Mouse (Mus musculus) megakaryocyte, embryonic 14.5 days (primary cell): ENCODE results near the gene Abt1.

Experiments used
- FLI1 ChIP-seq: IDR thresholded peaks from 2 replicates; pipeline ENCODE4 v1.6.1; 2012; ENCODE audit warnings: low read length, inconsistent platforms, mixed read lengths
- GATA1 ChIP-seq: IDR thresholded peaks from 3 replicates; pipeline ENCODE4 v1.6.1; 2012; ENCODE audit warnings: mixed read lengths, low read length, inconsistent platforms, borderline replicate concordance

- TF ChIP-seq GATA1 (no peak), FLI1 (no peak)
These were observed 7.7 kb upstream of the Abt1 start for GRCm38 (mm10) chr13:23431351-23431771.
